Mouse (Mus musculus): ENCODE measurements around the gene Apbb2.

Apbb2 gene

GRCm38 (mm10) chr5:66384806-66385446, 233.7 kb downstream of the Apbb2 start:
- peak; percentile 17 for DNase-seq (ENCODE audit: low read depth, low spot score)

DNA sequence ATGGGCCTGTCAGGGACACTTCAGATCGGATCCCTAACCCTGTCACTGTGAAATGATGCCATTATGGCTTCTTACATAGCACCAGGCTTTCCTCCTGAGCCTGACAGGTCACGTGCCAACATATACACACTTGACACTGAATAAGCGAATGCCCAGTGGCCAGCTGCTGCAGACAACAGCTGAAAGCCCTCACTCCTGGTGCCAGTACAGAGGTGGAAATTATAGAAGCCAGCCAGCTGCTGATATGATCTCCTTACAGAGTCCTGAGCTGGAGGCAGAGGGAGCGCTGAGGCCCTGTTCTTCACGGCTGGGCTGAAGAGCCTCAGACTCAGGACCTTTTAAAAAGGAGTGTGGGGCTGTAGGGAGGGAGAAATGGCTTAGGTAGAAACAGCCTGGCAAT, 234.5 kb downstream of the Apbb2 start:
- no peak for DNase-seq (ENCODE audit: low read depth, low spot score)

DNA sequence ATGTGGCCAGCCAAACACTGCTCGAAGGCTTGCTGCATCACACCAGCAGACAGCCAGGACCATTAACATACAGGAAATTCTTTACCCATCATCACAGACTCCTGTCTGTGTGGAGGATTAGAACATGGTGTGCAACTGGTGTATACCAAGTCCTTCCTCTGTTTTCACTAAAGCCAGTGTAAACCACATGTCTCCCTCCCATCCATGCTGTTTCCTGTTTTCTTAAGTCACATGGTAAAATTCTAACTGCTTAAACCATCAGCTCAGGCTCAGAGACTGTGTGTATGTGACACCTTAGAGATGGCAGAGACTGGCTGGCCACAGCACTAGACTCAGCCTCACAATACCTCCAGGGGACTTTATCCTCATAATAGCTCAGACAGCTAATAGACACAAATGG, 236.5 kb downstream of the Apbb2 start:
- no peak for DNase-seq (ENCODE audit: low read depth, low spot score)

GRCm38 (mm10) chr5:66378968-66379367, 239.6 kb downstream of the Apbb2 start:
- no peak for DNase-seq (ENCODE audit: low read depth, low spot score)

GRCm38 (mm10) chr5:66376589-66377270, 241.9 kb downstream of the Apbb2 start:
- peak; percentile 78 for DNase-seq (ENCODE audit: low read depth, low spot score)

DNA sequence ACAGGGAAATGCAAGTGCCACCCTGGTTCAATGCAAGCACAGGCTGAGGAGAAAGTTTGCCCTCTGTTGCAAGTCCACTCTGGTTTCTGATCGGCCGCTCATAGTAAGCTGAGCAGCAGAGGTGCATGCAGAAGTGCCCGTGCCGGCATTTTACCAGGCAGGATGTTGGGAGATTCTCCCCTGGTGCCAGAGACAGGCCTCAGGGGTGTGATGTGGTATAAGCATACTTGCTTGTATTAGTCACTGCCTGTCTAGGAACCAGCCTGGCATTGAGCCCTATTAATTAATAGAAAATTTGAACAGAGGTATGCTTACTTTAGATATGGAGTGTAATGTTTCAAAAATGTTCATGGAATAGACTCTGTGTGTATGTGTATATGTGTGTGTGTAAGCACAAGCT, 244.2 kb downstream of the Apbb2 start:
- peak; percentile 74 for DNase-seq (ENCODE audit: low read depth, low spot score)

- no peak for DNase-seq (ENCODE audit: low read depth, low spot score)
Observed at GRCm38 (mm10) chr5:66373515-66374164, 244.9 kb downstream of the Apbb2 start.

DNA sequence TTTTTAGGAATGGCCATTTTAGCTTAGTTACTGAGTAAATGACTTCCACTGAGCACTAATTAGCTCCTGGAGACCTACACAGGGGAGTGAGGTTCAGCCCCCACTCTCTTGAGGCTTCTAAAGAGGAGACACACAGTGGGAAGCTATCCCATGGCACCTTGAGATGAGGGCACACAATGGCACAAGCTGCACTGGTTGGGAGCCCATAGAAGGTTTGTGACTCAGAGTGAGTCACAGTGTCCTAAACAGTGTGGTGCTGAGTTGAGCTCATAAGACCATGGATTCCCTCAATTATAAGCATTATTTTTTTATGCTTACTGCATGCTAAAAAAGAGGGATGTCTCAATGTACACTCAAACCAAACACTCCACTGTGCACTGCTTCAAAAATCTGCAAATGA, 247.5 kb downstream of the Apbb2 start:
- DNase-seq (ENCODE audit: low read depth, low spot score) = peak; percentile 81

GRCm38 (mm10) chr5:66368966-66369365, 249.6 kb downstream of the Apbb2 start:
- DNase-seq (ENCODE audit: low read depth, low spot score) = peak; percentile 67

- DNase-seq (ENCODE audit: low read depth, low spot score) = no peak
Observed at GRCm38 (mm10) chr5:66367641-66368040, 250.9 kb downstream of the Apbb2 start.

- DNase-seq (ENCODE audit: low read depth, low spot score) = no peak
Observed at GRCm38 (mm10) chr5:66363274-66364261, 255.0 kb downstream of the Apbb2 start.

DNA sequence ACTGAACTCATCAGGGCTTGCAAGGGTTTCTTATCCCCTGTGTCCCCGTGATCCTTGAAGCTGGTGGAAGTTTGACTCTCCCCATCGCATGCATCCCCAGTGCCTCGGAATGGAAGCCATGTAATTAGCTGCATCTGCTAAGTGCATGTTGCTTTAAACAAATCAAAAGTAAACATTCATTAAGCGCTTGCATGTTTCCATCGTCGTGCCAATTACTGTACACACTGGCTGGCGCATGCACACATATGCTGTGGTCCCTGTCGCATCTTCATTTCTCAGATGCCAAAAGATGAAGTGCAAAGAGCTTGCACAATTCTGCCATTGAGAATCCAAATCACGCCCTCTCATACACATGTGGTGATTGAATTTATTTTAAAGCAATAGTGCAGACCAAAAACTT, 257.8 kb downstream of the Apbb2 start:
- no peak for DNase-seq (ENCODE audit: low read depth, low spot score)

DNA sequence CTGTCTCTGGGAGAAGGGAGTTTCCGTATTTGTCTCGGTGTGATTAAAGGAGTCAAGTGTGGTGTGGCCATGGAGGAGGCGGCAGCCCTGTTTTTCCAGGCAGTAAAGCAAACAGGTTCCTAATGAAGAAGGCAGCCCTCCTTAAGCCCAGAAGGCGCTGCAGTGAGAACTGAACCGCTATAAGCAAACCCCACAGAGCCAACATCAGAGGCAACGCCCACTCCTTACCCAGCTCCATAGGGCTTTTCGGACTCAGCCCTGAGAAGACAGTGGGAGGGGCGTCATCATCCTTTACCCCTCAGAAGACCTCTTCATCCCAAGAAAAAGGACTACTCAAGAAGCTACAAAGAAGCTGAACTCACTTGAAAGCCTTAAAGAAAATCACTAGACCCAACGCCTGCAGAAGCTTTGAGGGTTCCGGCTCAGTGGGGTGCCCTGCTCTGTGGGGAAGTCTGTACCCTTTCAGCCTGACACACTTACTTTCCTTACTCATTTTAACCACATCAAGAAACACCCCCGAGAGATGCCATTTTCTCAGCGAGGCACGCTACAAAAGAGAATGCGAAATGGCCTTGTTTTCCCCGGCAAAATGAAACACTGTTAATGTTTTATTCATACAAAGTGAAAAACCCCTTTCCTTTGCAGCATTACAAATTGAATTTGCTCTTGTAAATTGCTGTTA, 258.7 kb downstream of the Apbb2 start:
- no peak for DNase-seq (ENCODE audit: low read depth, low spot score)

- no peak for DNase-seq (ENCODE audit: low read depth, low spot score)
Observed at GRCm38 (mm10) chr5:66355147-66355546, 263.4 kb downstream of the Apbb2 start.

DNA sequence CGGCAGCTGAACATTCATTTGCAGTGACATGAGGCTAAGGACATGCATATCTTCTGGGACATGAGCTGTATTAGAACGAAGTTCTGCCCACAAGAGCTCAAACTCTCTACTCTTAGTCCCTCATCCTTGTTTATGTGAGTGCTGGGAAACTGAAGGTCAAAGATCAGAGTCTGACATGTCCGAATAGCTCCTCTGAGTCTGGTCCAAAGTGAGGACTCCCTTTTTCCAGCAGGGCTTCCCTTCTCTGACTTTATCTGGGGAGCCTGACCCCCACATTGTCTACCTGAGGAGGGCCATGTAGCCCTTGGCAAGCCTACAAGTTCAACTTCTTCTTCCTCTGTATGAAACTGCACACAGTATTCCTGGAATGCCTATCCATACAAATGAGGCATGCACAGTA, 264.7 kb downstream of the Apbb2 start:
- DNase-seq (ENCODE audit: low read depth, low spot score) = no peak

DNA sequence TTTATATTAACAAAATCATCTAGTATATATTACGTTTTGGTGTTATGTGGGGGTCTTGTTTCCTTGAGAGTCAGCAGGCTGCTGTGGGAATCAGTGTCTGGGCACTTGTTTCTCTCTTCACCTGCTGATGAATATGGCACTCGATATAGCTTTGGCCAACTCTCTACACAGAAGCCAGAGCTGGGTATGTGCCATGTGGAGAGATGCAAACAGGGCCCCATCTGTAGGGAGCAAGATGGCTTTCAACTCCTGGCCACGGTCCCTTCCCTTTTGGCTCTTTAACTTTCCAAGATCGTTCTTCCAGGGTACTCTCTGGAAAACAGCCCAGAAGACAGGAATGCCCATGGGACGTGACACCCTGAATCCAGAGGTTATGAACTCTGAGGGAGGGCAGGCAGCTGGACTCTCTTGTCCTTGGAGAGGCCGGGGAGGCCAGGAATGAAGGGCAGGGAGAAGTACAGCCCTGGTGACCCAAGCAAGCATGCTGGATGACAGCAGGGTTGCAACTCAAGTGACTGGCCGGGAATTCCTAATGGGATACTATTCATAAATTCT, 266.7 kb downstream of the Apbb2 start:
- no peak for DNase-seq (ENCODE audit: low read depth, low spot score)

GRCm38 (mm10) chr5:66351064-66351463, 267.5 kb downstream of the Apbb2 start:
- no peak for DNase-seq (ENCODE audit: low read depth, low spot score)

- no peak for DNase-seq (ENCODE audit: low read depth, low spot score)
Observed at GRCm38 (mm10) chr5:66350611-66351010, 268.0 kb downstream of the Apbb2 start.

DNA sequence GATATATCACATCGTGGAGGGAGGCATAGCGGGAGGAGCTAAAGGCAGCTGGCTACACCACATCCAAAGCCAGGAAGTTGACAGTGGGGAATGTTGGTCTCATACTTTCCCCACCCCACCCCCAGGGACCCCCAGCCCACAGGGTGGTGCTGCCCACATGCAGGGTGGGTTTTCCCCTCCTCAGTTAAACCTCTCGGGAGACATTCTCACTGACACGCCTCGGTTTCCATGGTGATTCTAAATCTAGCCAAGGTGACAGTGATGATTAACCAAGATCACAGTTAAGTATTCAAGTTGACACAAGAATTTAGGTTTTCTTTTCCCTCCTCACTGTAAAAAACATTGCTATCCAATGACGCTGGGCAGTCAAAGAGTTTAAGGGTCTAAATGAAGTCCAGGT, 270.2 kb downstream of the Apbb2 start:
- DNase-seq (ENCODE audit: low read depth, low spot score) = no peak

GRCm38 (mm10) chr5:66346756-66347155, 271.8 kb downstream of the Apbb2 start:
- DNase-seq (ENCODE audit: low read depth, low spot score) = no peak

- DNase-seq (ENCODE audit: low read depth, low spot score) = peak; percentile 74
Observed at GRCm38 (mm10) chr5:66345140-66345539, 273.4 kb downstream of the Apbb2 start.

Measured in 3T3-L1 (cell line).